Mouse (Mus musculus): ENCODE results near the gene Hoxb2. TPM values are rescaled to one million over a fixed set of nuclear protein-coding genes. Genes with fewer than 3 reads are reported as not detected.

Gene Hoxb2
- polyA plus RNA-seq, 1 experiment from 2014 or later: not detected

DNA sequence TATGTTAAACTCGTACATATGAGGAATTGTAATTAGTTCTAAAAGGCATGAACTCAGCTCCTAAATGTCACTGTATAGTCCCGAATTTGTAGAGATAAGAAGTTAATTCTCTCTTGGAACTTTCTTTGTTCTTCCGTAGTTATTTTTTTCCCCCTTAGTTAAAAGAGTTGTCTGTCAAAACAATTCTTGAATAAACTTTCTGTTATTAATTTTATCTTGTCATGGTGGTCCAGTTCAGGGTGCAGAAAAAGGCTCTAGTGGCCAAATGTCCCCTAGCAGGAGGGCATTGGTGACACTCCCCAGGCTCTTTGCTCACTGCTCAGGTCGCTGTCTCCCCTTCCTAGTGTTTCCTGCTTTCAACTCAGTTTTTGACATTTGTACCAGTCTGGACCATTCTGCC is 2.6 kb upstream of the Hoxb2 start:
- Histone ChIP-seq H3K27me3 (replicated peaks; ENCODE audit: control insufficient read depth, insufficient read depth, low read length) (peaks cover 93% of the 10 kb centered on the region), H3K4me1 (replicated peaks; ENCODE audit: control insufficient read depth, insufficient read depth, low read length) (peaks cover 5% of the 10 kb centered on the region; the same call in 1 of the 2 replicates), H3K27ac (ENCODE audit: low read length) (no peak overlapping the region), H3K4me3 (replicated peaks; ENCODE audit: low read length) (no peak overlapping the region), H3K9ac (replicated peaks; ENCODE audit: low read depth, low read length) (no peak overlapping the region), H3K4me2 (ENCODE audit: low read length) (no peak overlapping the region), H3K9me3 (ENCODE audit: control insufficient read depth, low read length) (no peaks in the 10 kb centered on the region), H3K36me3 (ENCODE audit: control insufficient read depth, insufficient read depth) (no peaks in the 10 kb centered on the region)
- ATAC-seq: no peak
- 4% methylated on average over 4 of the region's 4 CpGs for WGBS

DNA sequence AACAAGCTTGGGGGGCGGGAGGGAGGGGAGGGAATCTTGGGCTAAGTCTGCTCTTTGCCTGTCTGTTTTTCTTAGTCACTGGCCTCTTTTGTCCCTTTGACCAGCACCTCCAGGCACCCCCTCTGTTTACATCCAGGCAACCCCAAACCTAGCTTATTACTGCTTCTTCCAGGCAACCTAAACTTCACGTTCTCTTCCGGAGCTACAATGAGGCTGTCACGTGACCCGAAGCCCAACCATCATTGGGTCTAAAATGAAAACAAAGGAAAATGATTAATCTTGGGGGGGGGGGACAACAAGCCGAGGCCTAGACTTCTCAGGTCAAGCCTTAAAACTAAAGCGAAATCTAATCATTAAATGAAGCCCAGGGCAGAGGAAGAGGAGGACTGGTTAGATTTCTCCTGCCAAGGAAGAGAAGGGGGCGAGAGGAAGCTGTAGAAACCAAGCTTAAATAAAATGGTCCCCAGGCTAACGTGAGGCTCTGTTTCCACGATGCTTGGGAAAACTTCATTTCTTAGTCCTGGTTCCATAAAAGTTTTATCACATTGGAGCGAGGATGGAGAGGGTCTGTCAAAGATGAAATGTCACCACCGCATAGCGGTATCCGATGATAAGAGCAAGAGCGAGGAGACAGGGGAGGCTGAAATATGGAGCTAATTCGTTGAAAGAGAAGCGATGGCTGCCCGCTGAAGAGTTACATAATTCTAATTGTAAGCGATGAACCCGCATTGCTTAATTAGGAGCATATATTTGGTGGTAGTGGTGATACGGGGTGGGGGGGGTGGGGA is 2.0 kb upstream of the Hoxb2 start:
- H3K27me3 ChIP-seq (replicated peaks; ENCODE audit: control insufficient read depth, insufficient read depth, low read length): peaks cover 91% of the 10 kb centered on the region
- WGBS: under 1% methylated on average over 21 of the region's 21 CpGs
- no peak overlapping the region for H3K27ac ChIP-seq (ENCODE audit: low read length)
- no peak overlapping the region for H3K9ac ChIP-seq (replicated peaks; ENCODE audit: low read depth, low read length)
- no peaks in the 10 kb centered on the region for H3K36me3 ChIP-seq (ENCODE audit: control insufficient read depth, insufficient read depth)
- ATAC-seq: no peak
- H3K9me3 ChIP-seq (ENCODE audit: control insufficient read depth, low read length): no peaks in the 10 kb centered on the region
- no peak overlapping the region for H3K4me2 ChIP-seq (ENCODE audit: low read length)
- H3K4me3 ChIP-seq (replicated peaks; ENCODE audit: low read length): no peak overlapping the region
- peaks cover 5% of the 10 kb centered on the region for H3K4me1 ChIP-seq (replicated peaks; ENCODE audit: control insufficient read depth, insufficient read depth, low read length)

DNA sequence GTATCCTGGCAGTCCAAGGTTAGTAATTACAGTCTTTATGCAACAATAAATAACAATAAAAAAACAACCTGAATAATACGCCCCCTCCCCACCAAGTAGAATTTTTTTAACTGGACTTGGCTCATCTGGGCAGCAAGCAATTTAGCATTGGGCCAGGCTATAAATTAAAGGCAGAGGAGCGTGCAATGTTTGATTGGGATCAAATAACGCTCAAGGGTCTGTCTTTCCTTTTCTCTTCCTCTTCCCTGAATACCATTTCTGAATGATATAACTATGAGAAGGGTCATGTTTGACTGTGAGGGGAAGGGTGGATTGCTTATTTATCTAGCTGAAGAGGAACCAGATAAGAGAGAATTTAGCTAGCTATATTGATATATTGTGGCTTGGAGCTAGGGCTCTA is 1.3 kb upstream of the Hoxb2 start:
- H3K27ac ChIP-seq (ENCODE audit: low read length): no peak overlapping the region
- H3K27me3 ChIP-seq (replicated peaks; ENCODE audit: control insufficient read depth, insufficient read depth, low read length): peaks cover 89% of the 10 kb centered on the region
- H3K4me1 ChIP-seq (replicated peaks; ENCODE audit: control insufficient read depth, insufficient read depth, low read length): peaks cover 5% of the 10 kb centered on the region
- H3K4me2 ChIP-seq (ENCODE audit: low read length): no peak overlapping the region
- 13% methylated on average over 3 of the region's 3 CpGs for WGBS
- ATAC-seq: no peak
- no peaks in the 10 kb centered on the region for H3K36me3 ChIP-seq (ENCODE audit: control insufficient read depth, insufficient read depth)
- H3K4me3 ChIP-seq (replicated peaks; ENCODE audit: low read length): no peak overlapping the region
- H3K9me3 ChIP-seq (ENCODE audit: control insufficient read depth, low read length): no peaks in the 10 kb centered on the region
- no peak overlapping the region for H3K9ac ChIP-seq (replicated peaks; ENCODE audit: low read depth, low read length)

DNA sequence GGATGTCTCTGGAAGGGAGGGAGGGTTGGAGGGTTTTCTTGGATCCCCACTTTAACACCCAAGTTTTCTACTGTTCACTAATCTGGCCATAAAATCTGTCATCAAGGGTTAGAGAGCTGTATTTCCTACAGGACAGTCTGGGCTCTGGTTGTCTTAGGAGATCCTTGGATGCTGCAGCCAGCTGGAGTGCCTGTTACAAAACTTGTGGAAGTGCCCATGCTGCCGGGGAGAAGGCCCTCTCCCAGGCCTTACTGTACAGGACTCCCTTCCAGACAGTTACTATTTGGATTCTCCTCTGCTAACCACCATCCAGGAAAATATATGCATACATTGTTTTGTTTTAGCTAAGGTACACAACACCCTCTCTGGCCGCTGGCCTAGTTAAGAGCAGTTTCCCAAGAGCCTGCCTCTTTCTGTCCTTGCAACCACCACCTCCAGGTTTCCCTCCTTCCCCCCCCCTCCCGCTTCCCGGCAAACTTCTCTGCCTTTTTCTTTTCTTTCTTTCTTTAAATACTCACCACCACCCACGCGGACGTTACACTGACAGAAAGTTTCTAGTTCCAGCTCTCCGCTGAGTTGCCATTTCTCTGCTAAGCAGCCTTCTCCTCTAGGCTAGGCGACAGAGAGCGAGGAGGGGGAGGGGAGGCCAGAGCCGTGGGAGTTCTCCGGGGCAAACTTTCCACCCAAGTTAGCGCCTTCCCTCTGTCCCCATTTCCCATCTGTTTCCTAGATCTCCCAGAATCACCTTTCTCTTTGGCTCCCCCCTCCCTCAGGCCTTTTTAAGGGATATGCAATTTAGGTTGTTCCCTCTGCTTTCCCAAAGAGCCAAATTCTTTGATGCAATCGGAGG is 609 bp upstream of the Hoxb2 start:
- no peak overlapping the region for H3K9ac ChIP-seq (replicated peaks; ENCODE audit: low read depth, low read length)
- no peak overlapping the region for H3K27ac ChIP-seq (ENCODE audit: low read length)
- WGBS: under 1% methylated on average over 14 of the region's 14 CpGs
- no peaks in the 10 kb centered on the region for H3K9me3 ChIP-seq (ENCODE audit: control insufficient read depth, low read length)
- no peak overlapping the region for H3K4me2 ChIP-seq (ENCODE audit: low read length)
- no peak overlapping the region for H3K4me3 ChIP-seq (replicated peaks; ENCODE audit: low read length)
- peaks cover 5% of the 10 kb centered on the region for H3K4me1 ChIP-seq (replicated peaks; ENCODE audit: control insufficient read depth, insufficient read depth, low read length)
- peaks cover 89% of the 10 kb centered on the region for H3K27me3 ChIP-seq (replicated peaks; ENCODE audit: control insufficient read depth, insufficient read depth, low read length)
- H3K36me3 ChIP-seq (ENCODE audit: control insufficient read depth, insufficient read depth): no peaks in the 10 kb centered on the region
- no peak for ATAC-seq

DNA sequence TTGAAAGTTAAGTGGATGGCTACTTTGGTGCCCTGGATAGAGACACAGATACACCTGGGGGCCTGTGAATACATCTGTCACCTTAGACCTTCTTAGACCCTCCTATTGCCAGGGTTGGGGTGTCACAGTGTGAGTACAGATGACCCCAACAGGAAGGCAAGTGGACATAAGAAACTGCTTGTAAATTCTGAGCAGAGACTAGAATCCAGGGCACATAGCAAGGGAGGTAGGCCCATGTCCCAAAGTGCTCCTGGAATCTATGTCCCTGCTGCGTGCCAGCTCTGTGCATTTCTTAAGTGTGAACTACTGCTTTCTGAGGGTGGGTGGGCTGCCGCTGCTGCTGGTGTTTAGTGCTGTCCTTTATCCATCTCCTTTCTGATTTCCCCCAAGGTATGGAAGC is 466 bp downstream of the Hoxb2 start:
- Histone ChIP-seq H3K9ac (replicated peaks; ENCODE audit: low read depth, low read length) (no peak overlapping the region), H3K36me3 (ENCODE audit: control insufficient read depth, insufficient read depth) (no peaks in the 10 kb centered on the region), H3K27me3 (replicated peaks; ENCODE audit: control insufficient read depth, insufficient read depth, low read length) (peaks cover 85% of the 10 kb centered on the region), H3K27ac (ENCODE audit: low read length) (no peak overlapping the region), H3K4me2 (ENCODE audit: low read length) (no peak overlapping the region), H3K9me3 (ENCODE audit: control insufficient read depth, low read length) (no peaks in the 10 kb centered on the region), H3K4me1 (replicated peaks; ENCODE audit: control insufficient read depth, insufficient read depth, low read length) (no peaks in the 10 kb centered on the region; the same call in 1 of the 2 replicates), H3K4me3 (replicated peaks; ENCODE audit: low read length) (no peak overlapping the region)
- WGBS: 8% methylated on average over 2 of the region's 2 CpGs
- no peak for ATAC-seq

DNA sequence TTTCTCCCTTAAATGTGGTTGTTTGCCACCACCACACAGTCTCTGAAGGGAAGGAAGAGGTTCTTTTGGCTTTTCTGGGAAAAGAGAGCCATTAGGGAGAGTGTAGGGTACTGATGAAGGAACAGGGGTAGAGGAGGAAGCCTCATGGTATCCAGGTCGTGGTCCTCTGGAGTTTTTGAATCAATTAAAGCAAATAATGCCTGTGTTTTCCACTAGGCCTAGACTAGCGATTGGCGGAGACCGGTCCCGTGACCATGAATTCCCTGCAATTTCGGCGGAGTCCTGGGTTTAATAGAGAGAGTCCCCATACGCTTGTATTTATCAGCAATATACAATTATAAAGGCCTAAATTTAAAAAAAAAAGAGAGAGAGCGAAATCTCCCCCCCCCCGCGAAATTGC is 987 bp downstream of the Hoxb2 start:
- Histone ChIP-seq H3K27ac (ENCODE audit: low read length) (no peak overlapping the region), H3K4me1 (replicated peaks; ENCODE audit: control insufficient read depth, insufficient read depth, low read length) (no peaks in the 10 kb centered on the region; the same call in 1 of the 2 replicates), H3K9me3 (ENCODE audit: control insufficient read depth, low read length) (no peaks in the 10 kb centered on the region), H3K4me3 (replicated peaks; ENCODE audit: low read length) (no peak overlapping the region), H3K27me3 (replicated peaks; ENCODE audit: control insufficient read depth, insufficient read depth, low read length) (peaks cover 85% of the 10 kb centered on the region), H3K9ac (replicated peaks; ENCODE audit: low read depth, low read length) (no peak overlapping the region), H3K36me3 (ENCODE audit: control insufficient read depth, insufficient read depth) (no peaks in the 10 kb centered on the region), H3K4me2 (ENCODE audit: low read length) (no peak overlapping the region)
- 4% methylated on average over 11 of the region's 11 CpGs for WGBS
- no peak for ATAC-seq

DNA sequence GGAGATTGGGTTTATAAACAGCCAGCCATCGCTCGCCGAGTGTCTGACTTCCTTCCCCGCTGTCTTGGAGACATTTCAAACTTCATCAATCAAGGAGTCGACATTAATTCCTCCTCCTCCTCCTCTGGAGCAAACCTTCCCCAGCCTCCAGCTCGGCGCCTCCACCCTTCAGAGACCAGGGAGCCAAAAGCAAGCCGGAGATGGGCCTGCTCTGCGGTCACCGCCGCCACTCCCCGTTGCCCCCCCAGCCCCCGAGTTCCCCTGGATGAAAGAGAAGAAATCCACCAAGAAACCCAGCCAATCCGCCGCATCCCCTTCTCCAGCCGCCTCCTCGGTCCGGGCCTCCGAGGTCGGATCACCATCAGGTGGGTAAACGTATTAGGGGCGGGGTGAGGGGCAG is 1.5 kb downstream of the Hoxb2 start:
- Histone ChIP-seq H3K9ac (replicated peaks; ENCODE audit: low read depth, low read length) (no peak overlapping the region), H3K27ac (ENCODE audit: low read length) (no peak overlapping the region), H3K4me2 (ENCODE audit: low read length) (no peak overlapping the region), H3K36me3 (ENCODE audit: control insufficient read depth, insufficient read depth) (no peaks in the 10 kb centered on the region), H3K4me1 (replicated peaks; ENCODE audit: control insufficient read depth, insufficient read depth, low read length) (no peaks in the 10 kb centered on the region; the same call in 1 of the 2 replicates), H3K4me3 (replicated peaks; ENCODE audit: low read length) (no peak overlapping the region), H3K9me3 (ENCODE audit: control insufficient read depth, low read length) (no peaks in the 10 kb centered on the region), H3K27me3 (replicated peaks; ENCODE audit: control insufficient read depth, insufficient read depth, low read length) (peaks cover 84% of the 10 kb centered on the region)
- 1% methylated on average over 22 of the region's 22 CpGs for WGBS
- no peak for ATAC-seq

DNA sequence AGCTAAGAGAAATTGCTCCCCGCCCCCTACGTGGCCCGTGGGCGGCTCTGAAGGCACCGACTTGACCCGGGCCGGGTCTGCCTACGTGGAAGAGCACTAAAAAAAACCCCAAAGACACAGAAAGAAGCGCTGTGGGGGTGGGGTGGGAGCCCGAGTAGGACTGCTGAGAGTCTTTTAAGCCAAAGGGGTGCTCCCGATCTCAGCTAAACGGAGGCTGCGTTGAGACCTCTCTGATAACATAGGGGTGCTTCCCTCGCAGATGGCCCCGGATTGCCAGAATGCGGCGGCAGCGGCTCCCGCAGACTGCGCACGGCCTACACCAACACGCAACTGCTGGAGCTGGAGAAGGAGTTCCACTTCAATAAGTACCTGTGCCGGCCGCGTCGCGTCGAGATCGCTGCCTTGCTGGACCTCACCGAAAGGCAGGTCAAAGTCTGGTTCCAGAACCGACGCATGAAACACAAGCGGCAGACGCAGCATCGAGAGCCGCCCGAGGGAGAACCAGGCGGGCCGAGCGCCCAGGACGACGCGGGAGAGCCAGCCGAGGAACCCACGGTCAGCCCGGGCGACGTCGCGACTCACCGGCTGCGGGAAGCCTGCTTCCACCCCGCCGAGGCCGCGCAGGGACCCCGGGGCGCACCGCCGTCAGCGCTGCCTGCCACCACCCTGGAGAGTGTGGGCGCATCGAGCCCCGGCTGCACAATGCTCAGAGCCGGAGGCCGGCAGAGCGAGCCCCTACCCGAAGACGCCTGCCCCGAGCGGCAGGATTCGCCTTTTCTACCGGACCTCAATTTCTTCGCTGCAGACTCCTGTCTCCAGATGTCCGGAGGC is 2.6 kb downstream of the Hoxb2 start:
- Histone ChIP-seq H3K4me2 (ENCODE audit: low read length) (no peak overlapping the region), H3K36me3 (ENCODE audit: control insufficient read depth, insufficient read depth) (no peaks in the 10 kb centered on the region), H3K4me3 (replicated peaks; ENCODE audit: low read length) (no peak overlapping the region), H3K27ac (ENCODE audit: low read length) (no peak overlapping the region), H3K4me1 (replicated peaks; ENCODE audit: control insufficient read depth, insufficient read depth, low read length) (no peaks in the 10 kb centered on the region; the same call in 1 of the 2 replicates), H3K9me3 (ENCODE audit: control insufficient read depth, low read length) (no peaks in the 10 kb centered on the region), H3K9ac (replicated peaks; ENCODE audit: low read depth, low read length) (no peak overlapping the region), H3K27me3 (replicated peaks; ENCODE audit: control insufficient read depth, insufficient read depth, low read length) (peaks cover 88% of the 10 kb centered on the region)
- under 1% methylated on average over 75 of the region's 75 CpGs for WGBS
- no peak for ATAC-seq

DNA sequence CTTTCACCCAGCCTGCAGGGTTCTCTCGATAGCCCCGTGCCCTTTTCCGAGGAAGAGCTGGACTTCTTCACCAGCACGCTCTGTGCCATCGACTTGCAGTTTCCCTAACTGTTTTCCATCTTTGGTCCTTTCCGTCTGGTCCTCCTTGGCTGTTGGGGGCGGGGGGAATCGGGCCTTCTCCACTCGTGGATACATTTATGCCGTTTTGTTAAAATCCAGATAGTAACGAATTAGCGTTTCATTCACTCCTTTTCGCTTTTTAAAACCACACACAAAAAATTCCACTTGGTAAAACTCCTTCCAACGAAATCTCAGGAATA is 3.2 kb downstream of the Hoxb2 start:
- ATAC-seq: no peak
- Histone ChIP-seq H3K4me2 (ENCODE audit: low read length) (no peak overlapping the region), H3K27me3 (replicated peaks; ENCODE audit: control insufficient read depth, insufficient read depth, low read length) (peaks cover 87% of the 10 kb centered on the region), H3K4me3 (replicated peaks; ENCODE audit: low read length) (no peak overlapping the region), H3K9ac (replicated peaks; ENCODE audit: low read depth, low read length) (no peak overlapping the region), H3K4me1 (replicated peaks; ENCODE audit: control insufficient read depth, insufficient read depth, low read length) (no peaks in the 10 kb centered on the region; the same call in 1 of the 2 replicates), H3K9me3 (ENCODE audit: control insufficient read depth, low read length) (no peaks in the 10 kb centered on the region), H3K36me3 (ENCODE audit: control insufficient read depth, insufficient read depth) (no peaks in the 10 kb centered on the region), H3K27ac (ENCODE audit: low read length) (no peak overlapping the region)
- 1% methylated on average over 14 of the region's 14 CpGs for WGBS
